Mouse (Mus musculus) ZHBTc4 (cell line): ENCODE data around the gene Ahcyl2.

ENCODE experiments used
- DNase-seq: peaks from one replicate; pipeline ENCODE4 v3.0.0-alpha.2; 2011; ENCODE audit warnings: low read depth, low spot score

Gene Ahcyl2

GRCm38 (mm10) chr6:29910631-29911030 is 142.8 kb downstream of the Ahcyl2 start:
- DNase-seq, result no peak

- DNase-seq, result no peak
These were observed 145.9 kb downstream of the Ahcyl2 start for GRCm38 (mm10) chr6:29913673-29914072.

GRCm38 (mm10) chr6:29914136-29914535 is 146.3 kb downstream of the Ahcyl2 start:
- no peak for DNase-seq

- DNase-seq, result peak; percentile 53
These were observed 148.0 kb downstream of the Ahcyl2 start for GRCm38 (mm10) chr6:29915836-29916235.

GRCm38 (mm10) chr6:29916530-29917382 is 148.9 kb downstream of the Ahcyl2 start, which contains the start of gene Strip2:
Gene Strip2, plus strand, starts transcription at chr6:29917012.
- DNase-seq, result peak; percentile 97

- peak; percentile 73 for DNase-seq
These were observed 149.5 kb downstream of the Ahcyl2 start for GRCm38 (mm10) chr6:29917383-29917720.

GRCm38 (mm10) chr6:29917947-29918346 is 150.1 kb downstream of the Ahcyl2 start:
- no peak for DNase-seq

- no peak for DNase-seq
These were observed 155.7 kb downstream of the Ahcyl2 start for GRCm38 (mm10) chr6:29923501-29923900.

GRCm38 (mm10) chr6:29925594-29926219 is 157.9 kb downstream of the Ahcyl2 start:
- DNase-seq, result no peak

GRCm38 (mm10) chr6:29930087-29930486 is 162.3 kb downstream of the Ahcyl2 start:
- DNase-seq, result no peak

GRCm38 (mm10) chr6:29930665-29931064 is 162.9 kb downstream of the Ahcyl2 start:
- DNase-seq, result no peak

GRCm38 (mm10) chr6:29931181-29931580 is 163.4 kb downstream of the Ahcyl2 start:
- no peak for DNase-seq

GRCm38 (mm10) chr6:29935741-29936140 is 167.9 kb downstream of the Ahcyl2 start:
- no peak for DNase-seq

- DNase-seq, result no peak
These were observed 172.6 kb downstream of the Ahcyl2 start for GRCm38 (mm10) chr6:29940428-29940827.

- DNase-seq, result no peak
These were observed 173.2 kb downstream of the Ahcyl2 start for GRCm38 (mm10) chr6:29941036-29941435.

GRCm38 (mm10) chr6:29944465-29944864 is 176.7 kb downstream of the Ahcyl2 start:
- no peak for DNase-seq

- DNase-seq, result no peak
These were observed 178.8 kb downstream of the Ahcyl2 start for GRCm38 (mm10) chr6:29946568-29946967.

- peak; percentile 24 for DNase-seq
These were observed 180.0 kb downstream of the Ahcyl2 start for GRCm38 (mm10) chr6:29947823-29948222.

GRCm38 (mm10) chr6:29956749-29957148 is 188.9 kb downstream of the Ahcyl2 start:
- no peak for DNase-seq

- DNase-seq, result no peak
These were observed 190.9 kb downstream of the Ahcyl2 start for GRCm38 (mm10) chr6:29958669-29959068.

- no peak for DNase-seq
These were observed 193.3 kb downstream of the Ahcyl2 start for GRCm38 (mm10) chr6:29961081-29961480.
